Mouse (Mus musculus): ENCODE measurements around the gene Wfikkn1. TPM values are rescaled to one million over a fixed set of nuclear protein-coding genes. Genes with fewer than 3 reads are reported as not detected.

Wfikkn1 gene
- polyA plus RNA-seq, 1 experiment from 2014 or later = 0.60 TPM

- Histone ChIP-seq H3K36me3 (no peaks in the 10 kb centered on the region), H3K27ac (replicated peaks) (no peak overlapping the region), H3K4me1 (peaks cover 35% of the 10 kb centered on the region), H3K9me3 (no peaks in the 10 kb centered on the region), H3K27me3 (no peaks in the 10 kb centered on the region), H3K9ac (replicated peaks) (no peak overlapping the region), H3K4me2 (replicated peaks) (no peak overlapping the region), H3K4me3 (no peak overlapping the region)
- WGBS = 87% methylated on average over 6 of the region's 6 CpGs
- no peak for ATAC-seq (replicated peaks)
Observed at GRCm38 (mm10) chr17:25863681-25864080, 17.0 kb downstream of the Wfikkn1 start.

GRCm38 (mm10) chr17:25861704-25862612 lies 18.7 kb downstream of the Wfikkn1 start:
- Histone ChIP-seq H3K4me3 (peak overlapping the region; percentile 73), H3K4me2 (replicated peaks) (peak overlapping the region; percentile 63), H3K36me3 (no peaks in the 10 kb centered on the region), H3K4me1 (peaks cover 25% of the 10 kb centered on the region), H3K9ac (replicated peaks) (peak overlapping the region; percentile 95), H3K27me3 (no peaks in the 10 kb centered on the region), H3K9me3 (no peaks in the 10 kb centered on the region), H3K27ac (replicated peaks) (peak overlapping the region; percentile 88)
- 12% methylated on average over 6 of the region's 6 CpGs for whole genome bisulfite sequencing
- ATAC-seq (replicated peaks) = peak; percentile 44; the same call in 1 of the 2 replicates

GRCm38 (mm10) chr17:25860832-25861703 lies 19.6 kb downstream of the Wfikkn1 start, which contains the start of gene Wdr90:
TSS of gene Wdr90 (minus strand) at chr17:25861501.
- peak within 1 kb of the TSS; percentile 88 for H3K27ac ChIP-seq (replicated peaks)
- no peaks in the 10 kb centered on the region for H3K9me3 ChIP-seq
- peak within 1 kb of the TSS; percentile 63 for H3K4me2 ChIP-seq (replicated peaks)
- peak within 1 kb of the TSS; percentile 95 for H3K9ac ChIP-seq (replicated peaks)
- no peaks in the 10 kb centered on the region for H3K36me3 ChIP-seq
- H3K27me3 ChIP-seq = no peaks in the 10 kb centered on the region
- WGBS = 3% methylated on average over 65 of the region's 65 CpGs
- ATAC-seq (replicated peaks) = peak; percentile 97
- peak within 1 kb of the TSS; percentile 73 for H3K4me3 ChIP-seq
- peaks cover 25% of the 10 kb centered on the region for H3K4me1 ChIP-seq

- ATAC-seq (replicated peaks) = no peak
- Histone ChIP-seq H3K9ac (replicated peaks) (peak overlapping the region; percentile 95), H3K36me3 (no peaks in the 10 kb centered on the region), H3K27ac (replicated peaks) (no peak overlapping the region), H3K4me3 (no peak overlapping the region), H3K9me3 (no peaks in the 10 kb centered on the region), H3K4me2 (replicated peaks) (peak overlapping the region; percentile 63), H3K27me3 (no peaks in the 10 kb centered on the region), H3K4me1 (peaks cover 25% of the 10 kb centered on the region)
- 93% methylated on average over 6 of the region's 6 CpGs for WGBS
Observed at GRCm38 (mm10) chr17:25860229-25860628, 20.4 kb downstream of the Wfikkn1 start.

- H3K27ac ChIP-seq (replicated peaks) = peak within 1 kb of the TSS; percentile 73
- peak within 1 kb of the TSS; percentile 84 for H3K4me3 ChIP-seq
- WGBS = under 1% methylated on average over 21 of the region's 21 CpGs
- H3K27me3 ChIP-seq = no peaks in the 10 kb centered on the region
- peaks cover 19% of the 10 kb centered on the region for H3K4me1 ChIP-seq
- H3K4me2 ChIP-seq (replicated peaks) = peak within 1 kb of the TSS; percentile 93
- H3K9ac ChIP-seq (replicated peaks) = peak within 1 kb of the TSS; percentile 78
- H3K9me3 ChIP-seq = no peaks in the 10 kb centered on the region
- ATAC-seq (replicated peaks) = peak; percentile 96
- peaks cover 26% of the 10 kb centered on the region for H3K36me3 ChIP-seq
Observed at GRCm38 (mm10) chr17:25844396-25844901, 36.2 kb downstream of the Wfikkn1 start, which contains the start of gene Rhot2. TSS of gene Rhot2 (minus strand) at chr17:25844851.

- no peaks in the 10 kb centered on the region for H3K27me3 ChIP-seq
- peak overlapping the region; percentile 84 for H3K4me3 ChIP-seq
- peak overlapping the region; percentile 73 for H3K27ac ChIP-seq (replicated peaks)
- no peaks in the 10 kb centered on the region for H3K9me3 ChIP-seq
- H3K4me2 ChIP-seq (replicated peaks) = peak overlapping the region; percentile 93
- peaks cover 33% of the 10 kb centered on the region for H3K36me3 ChIP-seq
- peak overlapping the region; percentile 78 for H3K9ac ChIP-seq (replicated peaks)
- 3% methylated on average over 38 of the region's 38 CpGs for WGBS
- H3K4me1 ChIP-seq = peaks cover 19% of the 10 kb centered on the region
- peak; percentile 33 for ATAC-seq (replicated peaks)
Observed at GRCm38 (mm10) chr17:25843636-25844395, 36.8 kb downstream of the Wfikkn1 start.

- H3K27me3 ChIP-seq = no peaks in the 10 kb centered on the region
- peak overlapping the region; percentile 84 for H3K4me3 ChIP-seq
- 96% methylated on average over 4 of the region's 4 CpGs for WGBS
- H3K4me2 ChIP-seq (replicated peaks) = peak overlapping the region; percentile 93
- peaks cover 34% of the 10 kb centered on the region for H3K36me3 ChIP-seq
- ATAC-seq (replicated peaks) = no peak
- peak overlapping the region; percentile 78 for H3K9ac ChIP-seq (replicated peaks)
- H3K27ac ChIP-seq (replicated peaks) = no peak overlapping the region
- peaks cover 22% of the 10 kb centered on the region for H3K4me1 ChIP-seq
- no peaks in the 10 kb centered on the region for H3K9me3 ChIP-seq
Observed at GRCm38 (mm10) chr17:25843122-25843521, 37.5 kb downstream of the Wfikkn1 start.

- no peak for ATAC-seq (replicated peaks)
- H3K9me3 ChIP-seq = no peaks in the 10 kb centered on the region
- no peak overlapping the region for H3K4me3 ChIP-seq
- H3K4me1 ChIP-seq = peaks cover 28% of the 10 kb centered on the region
- H3K27ac ChIP-seq (replicated peaks) = no peak overlapping the region
- no peaks in the 10 kb centered on the region for H3K27me3 ChIP-seq
- WGBS = 78% methylated on average over 3 of the region's 3 CpGs
- peaks cover 34% of the 10 kb centered on the region for H3K36me3 ChIP-seq
- no peak overlapping the region for H3K4me2 ChIP-seq (replicated peaks)
- H3K9ac ChIP-seq (replicated peaks) = no peak overlapping the region
Observed at GRCm38 (mm10) chr17:25842509-25842908, 38.1 kb downstream of the Wfikkn1 start.

- Histone ChIP-seq H3K27me3 (no peaks in the 10 kb centered on the region), H3K9ac (replicated peaks) (no peak within 1 kb of the TSS), H3K36me3 (peaks cover 34% of the 10 kb centered on the region), H3K27ac (replicated peaks) (no peak within 1 kb of the TSS), H3K4me3 (no peak within 1 kb of the TSS), H3K4me1 (peaks cover 40% of the 10 kb centered on the region), H3K9me3 (no peaks in the 10 kb centered on the region), H3K4me2 (replicated peaks) (no peak within 1 kb of the TSS)
- no peak for ATAC-seq (replicated peaks)
- 94% methylated on average over 22 of the region's 22 CpGs for WGBS
Observed at GRCm38 (mm10) chr17:25841117-25841880, 39.4 kb downstream of the Wfikkn1 start, which contains the start of gene Gm20683. TSS of gene Gm20683 (minus strand) at chr17:25841763.

- H3K36me3 ChIP-seq = peaks cover 34% of the 10 kb centered on the region
- WGBS = 98% methylated on average over 6 of the region's 6 CpGs
- no peak overlapping the region for H3K27ac ChIP-seq (replicated peaks)
- H3K9ac ChIP-seq (replicated peaks) = no peak overlapping the region
- H3K9me3 ChIP-seq = no peaks in the 10 kb centered on the region
- H3K4me1 ChIP-seq = peaks cover 48% of the 10 kb centered on the region
- no peak overlapping the region for H3K4me2 ChIP-seq (replicated peaks)
- no peak for ATAC-seq (replicated peaks)
- no peak overlapping the region for H3K4me3 ChIP-seq
- no peaks in the 10 kb centered on the region for H3K27me3 ChIP-seq
Observed at GRCm38 (mm10) chr17:25840519-25840918, 40.1 kb downstream of the Wfikkn1 start.

All from forebrain, embryonic 15.5 days (tissue).